Mouse (Mus musculus): Measurements from ENCODE around the gene Pop5.

Gene Pop5

GRCm38 (mm10) chr5:115266340-115266739 lies 30.7 kb downstream of the Pop5 start:
- DNase-seq (ENCODE audit: low spot score) = no peak

- no peak for DNase-seq (ENCODE audit: low spot score)
Observed at GRCm38 (mm10) chr5:115266787-115267468, 31.3 kb downstream of the Pop5 start.

DNA sequence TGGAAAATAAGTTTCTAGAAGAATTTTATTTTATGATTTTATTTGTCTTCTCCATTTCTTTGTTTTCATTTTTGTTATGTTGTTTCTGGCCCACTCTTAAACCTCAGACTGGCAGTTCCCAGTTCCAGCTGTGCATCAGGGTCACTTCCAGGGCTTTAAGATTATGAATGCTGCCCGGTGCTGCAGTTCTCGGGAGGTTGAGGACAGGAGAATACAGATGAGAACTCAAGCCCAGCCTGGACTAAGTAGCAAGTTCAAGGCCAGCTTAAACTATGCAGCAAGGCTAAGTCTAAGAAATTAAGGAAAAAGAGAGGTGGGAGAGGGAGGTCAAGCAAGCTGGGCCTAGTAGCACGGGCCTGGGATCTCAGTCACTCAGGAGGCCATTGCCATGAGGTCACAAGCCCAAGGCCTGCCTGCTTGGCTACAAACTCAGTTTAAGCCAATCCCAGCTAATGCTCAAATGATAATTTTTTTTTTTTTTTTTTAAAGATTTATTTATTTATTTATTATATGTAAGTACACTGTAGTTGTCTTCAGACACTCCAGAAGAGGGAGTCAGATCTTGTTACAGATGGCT lies 31.9 kb downstream of the Pop5 start:
- DNase-seq (ENCODE audit: low spot score) = no peak

DNA sequence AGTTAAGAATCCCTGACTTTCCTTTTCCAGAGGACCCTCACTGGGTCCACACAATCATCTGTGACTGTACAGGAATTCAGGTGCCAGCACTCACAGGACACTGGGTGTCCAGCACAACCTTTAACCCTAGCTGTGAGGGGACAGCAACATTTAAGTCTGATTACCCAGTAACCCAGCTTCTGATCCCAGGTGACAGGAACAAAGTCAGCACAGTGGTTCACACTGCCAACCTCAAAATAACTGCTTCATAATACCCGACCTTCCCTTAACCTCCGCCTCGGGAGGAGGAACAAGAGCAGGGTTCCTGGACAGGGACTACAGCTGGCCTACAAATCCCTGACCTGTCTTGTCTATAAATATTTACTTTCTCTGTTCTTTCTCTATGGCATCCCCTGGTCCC lies 32.6 kb downstream of the Pop5 start:
- no peak for DNase-seq (ENCODE audit: low spot score)

GRCm38 (mm10) chr5:115269969-115270368 lies 34.3 kb downstream of the Pop5 start:
- no peak for DNase-seq (ENCODE audit: low spot score)

DNA sequence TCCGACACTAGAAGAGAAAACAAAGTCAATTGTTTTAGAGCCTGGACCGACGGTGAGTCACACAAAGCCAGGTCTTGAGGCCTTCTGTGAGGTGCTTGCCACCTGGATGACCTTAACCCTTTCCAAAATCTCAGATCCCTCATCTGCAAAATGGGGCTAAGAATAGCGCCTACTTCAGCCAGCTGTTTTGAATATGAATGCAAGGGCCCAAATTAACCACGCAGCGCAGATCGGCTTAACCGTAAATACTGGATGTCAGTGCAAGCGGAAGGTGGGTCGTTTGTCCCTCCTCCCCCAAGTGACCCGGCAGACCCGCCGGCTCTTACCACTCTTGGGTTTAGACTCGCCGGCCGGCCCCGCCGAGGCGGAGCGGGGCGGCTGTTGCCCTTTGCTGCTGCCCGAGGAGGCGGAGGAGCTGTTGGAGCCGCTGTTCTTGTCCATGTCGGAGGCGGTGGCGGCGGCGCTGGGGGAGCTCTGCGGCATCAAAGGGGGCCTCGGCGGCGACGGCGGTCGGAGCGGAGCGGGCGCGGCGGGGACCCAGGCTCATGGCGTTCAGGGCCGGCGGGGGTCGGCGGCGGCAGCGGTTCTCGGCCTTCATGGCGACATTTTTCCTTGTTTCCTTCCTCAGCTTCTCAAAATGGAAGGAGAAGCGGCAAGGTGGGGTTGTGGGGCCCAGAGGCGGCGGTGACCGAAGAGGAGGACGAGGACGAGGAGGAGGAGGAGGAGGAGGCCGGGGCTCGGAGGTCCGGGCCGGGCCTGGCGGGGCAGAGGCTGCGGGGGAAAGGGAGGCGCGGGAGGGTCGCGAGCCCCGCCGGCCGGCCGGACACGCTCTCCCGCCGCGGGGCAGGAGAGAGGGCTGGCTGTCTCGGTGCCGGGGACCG lies 36.5 kb downstream of the Pop5 start:
- no peak for DNase-seq (ENCODE audit: low spot score)

- peak; percentile 99 for DNase-seq (ENCODE audit: low spot score)
Observed at GRCm38 (mm10) chr5:115272812-115273548, 37.3 kb downstream of the Pop5 start, which contains the start of gene Rnf10. Rnf10 (minus strand) TSS chr5:115272898.

- no peak for DNase-seq (ENCODE audit: low spot score)
Observed at GRCm38 (mm10) chr5:115273549-115274135, 38.0 kb downstream of the Pop5 start.

DNA sequence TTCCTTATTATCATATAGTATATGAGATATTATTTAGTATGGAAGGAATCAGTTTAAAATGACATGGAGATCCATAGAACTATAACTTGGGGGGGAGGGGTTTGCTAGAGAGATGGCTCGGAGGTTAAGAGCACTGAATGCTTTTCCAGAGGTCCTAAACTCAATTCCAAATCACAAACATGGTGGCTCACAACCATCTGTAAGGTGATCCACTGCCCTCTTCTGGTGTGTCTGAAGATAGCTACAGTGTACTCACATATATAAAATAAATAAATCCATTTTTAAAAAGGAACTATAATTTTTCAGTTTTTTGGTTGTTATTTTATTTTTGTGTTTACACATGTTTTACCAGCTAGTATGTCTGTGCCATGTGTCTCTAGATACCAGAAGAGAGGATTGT lies 38.7 kb downstream of the Pop5 start:
- no peak for DNase-seq (ENCODE audit: low spot score)

DNA sequence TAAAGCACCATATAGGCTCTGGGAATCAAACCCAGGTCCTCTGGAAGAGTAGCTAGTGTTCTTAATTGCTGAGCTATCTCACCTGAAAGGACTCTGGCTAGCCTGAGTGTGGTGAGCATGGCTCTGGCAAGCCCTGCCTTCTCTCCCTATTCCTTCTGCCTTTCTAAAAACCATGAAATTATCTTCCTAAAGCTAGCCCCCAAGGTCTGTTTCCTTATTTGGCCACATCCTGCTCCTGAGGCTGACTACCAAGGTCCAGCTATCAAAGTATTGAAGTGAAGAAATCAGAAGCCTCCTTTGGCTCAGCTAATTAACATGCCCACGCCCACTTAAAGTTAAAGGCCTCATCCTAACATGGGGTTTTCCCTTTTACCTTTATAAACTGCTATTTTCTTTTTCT lies 39.1 kb downstream of the Pop5 start:
- DNase-seq (ENCODE audit: low spot score) = no peak

GRCm38 (mm10) chr5:115275998-115276397 lies 40.4 kb downstream of the Pop5 start:
- no peak for DNase-seq (ENCODE audit: low spot score)

DNA sequence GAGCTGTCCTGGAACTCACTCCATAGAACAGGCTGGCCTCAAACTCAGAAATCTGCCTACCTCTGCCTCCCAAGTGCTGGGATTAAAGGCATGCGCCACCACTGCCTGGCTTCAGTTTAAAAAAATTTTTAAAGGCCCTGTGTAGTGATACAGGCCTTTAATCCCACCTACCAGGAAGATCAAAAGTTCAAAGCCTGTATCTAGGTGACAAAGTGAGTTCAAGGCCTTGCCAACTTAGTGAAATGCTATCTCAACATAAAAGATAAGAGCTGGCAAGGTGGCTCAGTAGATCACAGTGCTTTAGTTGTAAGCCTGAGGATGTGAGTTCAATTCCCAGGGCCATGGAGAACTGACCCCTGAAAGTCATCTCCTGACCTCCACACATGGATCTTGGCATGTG lies 42.4 kb downstream of the Pop5 start:
- DNase-seq (ENCODE audit: low spot score) = no peak

DNA sequence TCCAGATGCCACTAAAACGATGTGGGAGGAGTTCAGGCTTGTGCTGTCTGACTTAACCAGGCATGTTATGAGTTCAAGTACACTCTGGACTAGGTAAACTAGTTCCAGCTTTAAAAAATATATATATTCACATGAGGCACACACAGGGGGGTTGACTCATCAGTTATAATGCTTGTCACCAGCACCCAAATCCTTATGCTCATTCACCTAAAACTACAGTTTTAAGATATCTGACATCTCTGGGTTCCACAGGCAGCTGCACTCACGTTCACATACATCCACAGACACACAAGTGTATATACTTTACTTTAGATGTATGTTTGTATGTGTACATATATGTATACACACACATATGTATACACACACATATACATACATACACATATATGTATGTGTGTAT lies 43.1 kb downstream of the Pop5 start:
- no peak for DNase-seq (ENCODE audit: low spot score)

GRCm38 (mm10) chr5:115279226-115280049 lies 43.8 kb downstream of the Pop5 start, which contains the start of gene Coq5:
Coq5 (plus strand) TSS chr5:115279666.
- peak; percentile 66 for DNase-seq (ENCODE audit: low spot score)

GRCm38 (mm10) chr5:115280050-115280687 lies 44.5 kb downstream of the Pop5 start:
- DNase-seq (ENCODE audit: low spot score) = no peak

DNA sequence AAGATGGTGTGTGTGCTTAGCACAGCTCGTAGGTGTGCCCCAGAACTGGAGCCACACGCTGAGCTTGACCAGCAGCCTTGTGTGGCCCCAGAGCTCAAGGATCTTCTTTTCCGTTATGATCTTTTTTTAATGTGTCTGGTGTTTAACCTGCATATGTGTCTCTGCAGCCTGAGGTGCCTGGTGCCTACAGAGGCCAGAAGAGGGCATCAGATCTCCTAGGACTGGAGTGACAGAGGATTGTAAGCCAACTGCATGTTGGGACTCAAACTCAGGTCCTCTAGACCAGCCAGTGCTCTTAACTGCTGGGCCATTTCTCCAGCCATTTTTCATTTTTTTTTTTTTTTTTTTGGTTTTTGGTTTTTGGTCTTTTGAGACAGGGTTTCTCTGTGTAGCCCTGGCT lies 49.1 kb downstream of the Pop5 start:
- DNase-seq (ENCODE audit: low spot score) = no peak

DNA sequence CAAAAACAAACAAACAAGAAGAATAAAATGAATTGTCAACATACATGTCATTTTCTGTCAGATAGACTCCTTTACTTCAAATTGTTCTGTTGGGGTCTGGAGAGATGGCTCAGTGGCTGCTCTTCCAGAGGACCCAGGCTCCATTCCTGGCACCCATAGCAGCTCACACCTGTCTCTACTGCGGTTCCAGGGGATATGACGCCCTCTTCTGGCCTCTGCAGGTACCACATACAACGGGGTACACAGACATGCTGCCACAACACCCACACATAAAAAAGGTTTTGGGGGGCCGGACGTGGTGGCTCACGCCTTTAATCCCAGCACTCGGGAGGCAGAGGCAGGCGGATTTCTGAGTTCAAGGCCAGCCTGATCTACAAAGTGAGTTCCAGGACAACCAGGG lies 58.5 kb downstream of the Pop5 start:
- DNase-seq (ENCODE audit: low spot score) = no peak

All from layer of hippocampus, adult 9-10 months (tissue).